Mouse (Mus musculus): ENCODE results near the gene Qpct. TPM values are rescaled to one million over a fixed set of nuclear protein-coding genes. Genes with fewer than 3 reads are reported as not detected.
A peak's percentile ranks its signal among the peaks of the same experiment; 100 is the strongest.

Qpct gene
- polyA plus RNA-seq, 1 experiment = 1.1 TPM

DNA sequence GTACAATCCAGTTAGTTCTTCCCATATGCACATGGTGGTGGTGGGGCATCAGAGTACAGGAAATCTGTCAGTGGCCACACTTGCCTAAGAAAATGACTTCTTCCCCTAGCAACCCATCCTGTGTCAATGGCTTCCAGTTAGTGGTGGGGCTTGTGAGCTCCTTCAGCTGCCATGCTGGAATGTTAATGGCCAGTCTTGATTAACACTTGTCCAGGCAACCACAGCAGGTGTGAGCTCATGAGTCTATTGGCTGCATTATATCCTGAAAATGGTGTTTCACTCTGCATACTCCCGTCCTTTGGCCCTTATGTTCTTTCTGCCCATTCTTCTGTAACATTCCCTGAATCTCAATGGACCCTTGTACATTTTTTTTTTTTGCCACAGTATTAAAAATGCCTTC, 67.4 kb downstream of the Qpct start:
- Histone ChIP-seq H3K79me2 (ENCODE audit: control insufficient read depth, insufficient read depth) (no peaks in the 10 kb centered on the region), H3K36me3 (ENCODE audit: control insufficient read depth, insufficient read depth) (no peaks in the 10 kb centered on the region), H3K27me3 (ENCODE audit: control insufficient read depth, insufficient read depth, insufficient read length) (no peaks in the 10 kb centered on the region), H3K4me3 (no peak overlapping the region), H3ac (ENCODE audit: control insufficient read depth, insufficient read length) (no peak overlapping the region), H3K4me2 (ENCODE audit: low read depth) (no peak overlapping the region)
- peak; percentile 48 for TF ChIP-seq TCF12 (IDR thresholded peaks at IDR 0.05; ENCODE audit: insufficient read depth, poor library complexity, severe bottlenecking)
- TF ChIP-seq MYOD1 (IDR thresholded peaks at IDR 0.05; ENCODE audit: control insufficient read depth in 1 of 3, insufficient read length in 2 of 3, low read depth in 2 of 3) = peak in 2 of 3 experiments; percentile 73 to 83
- peak in 2 of 3 experiments; percentile 43 to 87 for TF ChIP-seq MYOG (IDR thresholded peaks at IDR 0.05; ENCODE audit: control insufficient read depth in 1 of 3, insufficient read depth in 1 of 3, insufficient read length in 2 of 3, low read depth in 2 of 3)
- TF ChIP-seq MAX (IDR thresholded peaks at IDR 0.05; ENCODE audit: low read depth) = no peak

DNA sequence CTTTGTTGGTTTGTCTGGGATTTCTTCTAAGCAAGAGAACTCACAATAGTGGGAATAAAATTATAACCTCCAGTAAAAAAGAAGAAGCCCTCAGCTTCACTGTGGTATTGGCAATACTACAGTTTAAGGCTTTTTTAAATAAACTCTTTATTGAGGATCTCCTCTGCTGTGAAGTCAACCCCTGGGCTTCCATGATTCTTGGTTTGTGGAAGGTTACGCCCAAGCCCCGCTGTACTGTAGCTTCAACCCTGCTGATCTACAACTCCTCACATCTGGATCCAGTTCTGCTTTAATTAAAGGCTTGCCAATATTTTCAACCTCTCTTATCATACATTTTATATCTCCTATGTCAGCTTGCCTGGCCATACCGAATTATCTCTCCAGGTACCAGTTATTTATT, 68.6 kb downstream of the Qpct start:
- no peaks in the 10 kb centered on the region for H3K36me3 ChIP-seq (ENCODE audit: control insufficient read depth, insufficient read depth)

DNA sequence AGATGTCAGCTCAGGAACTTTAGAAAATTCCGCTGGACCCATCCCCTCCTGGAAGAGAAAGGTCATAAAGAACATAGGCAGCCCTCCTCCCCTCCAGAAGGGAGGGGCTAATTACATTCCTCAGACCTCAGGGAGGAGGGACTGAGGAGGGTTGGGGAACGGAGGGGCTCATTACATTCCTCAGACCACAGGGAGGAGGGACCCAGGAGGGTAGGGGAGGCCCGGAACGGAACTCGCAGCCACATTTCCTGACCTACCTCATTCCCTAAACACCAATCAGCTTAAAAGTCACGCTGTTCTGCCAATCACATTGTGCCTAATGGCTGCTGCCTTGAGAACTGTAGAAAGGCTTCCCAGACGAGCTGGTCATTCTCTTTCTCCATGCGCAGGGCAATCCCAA, 82.0 kb downstream of the Qpct start:
- TF ChIP-seq MAX (IDR thresholded peaks at IDR 0.05; ENCODE audit: low read depth) (no peak), POLR2A (IDR thresholded peaks at IDR 0.05; ENCODE audit: insufficient read length, low read depth) (no peak), TCF3 (IDR thresholded peaks at IDR 0.05; ENCODE audit: insufficient read length, low read depth) (no peak)
- Histone ChIP-seq H3K4me3 (no peak overlapping the region), H3ac (ENCODE audit: control insufficient read depth, insufficient read length) (no peak overlapping the region), H3K79me2 (ENCODE audit: control insufficient read depth, insufficient read depth) (no peaks in the 10 kb centered on the region), H3K36me3 (ENCODE audit: control insufficient read depth, insufficient read depth) (no peaks in the 10 kb centered on the region), H3K27me3 (ENCODE audit: control insufficient read depth, insufficient read depth, insufficient read length) (no peaks in the 10 kb centered on the region), H3K4me2 (ENCODE audit: low read depth) (no peak overlapping the region)

More for the DNA sequence above, 68.6 kb downstream of the Qpct start:
- Histone ChIP-seq H3K4me2 (ENCODE audit: low read depth) (no peak overlapping the region), H3K79me2 (ENCODE audit: control insufficient read depth, insufficient read depth) (no peaks in the 10 kb centered on the region), H3K4me3 (no peak overlapping the region), H3ac (ENCODE audit: control insufficient read depth, insufficient read length) (no peak overlapping the region), H3K27me3 (ENCODE audit: control insufficient read depth, insufficient read depth, insufficient read length) (no peaks in the 10 kb centered on the region)
- no peak for TF ChIP-seq USF1 (IDR thresholded peaks at IDR 0.05; ENCODE audit: low read depth)
- TF ChIP-seq TCF3 (IDR thresholded peaks at IDR 0.05; ENCODE audit: insufficient read length, low read depth) = no peak
- TF ChIP-seq MYOG (IDR thresholded peaks at IDR 0.05; ENCODE audit: control insufficient read depth in 1 of 3, insufficient read depth in 1 of 3, insufficient read length in 2 of 3, low read depth in 2 of 3) = no peak
- no peak for TF ChIP-seq POLR2AphosphoS2 (IDR thresholded peaks at IDR 0.05; ENCODE audit: insufficient read length, low read depth)
- no peak for TF ChIP-seq TCF12 (IDR thresholded peaks at IDR 0.05; ENCODE audit: insufficient read depth, poor library complexity, severe bottlenecking)
- no peak for TF ChIP-seq E2F4 (IDR thresholded peaks at IDR 0.05; ENCODE audit: insufficient read depth)
- no peak for TF ChIP-seq REST (IDR thresholded peaks at IDR 0.05; ENCODE audit: insufficient read depth, insufficient read length)
- TF ChIP-seq MYOD1 (IDR thresholded peaks at IDR 0.05; ENCODE audit: control insufficient read depth in 1 of 3, insufficient read length in 2 of 3, low read depth in 2 of 3) = no peak
- no peak for TF ChIP-seq CEBPB (IDR thresholded peaks at IDR 0.05; ENCODE audit: insufficient read depth, poor library complexity, severe bottlenecking)
- TF ChIP-seq SRF (IDR thresholded peaks at IDR 0.05; ENCODE audit: control insufficient read depth, insufficient read length, low read depth) = no peak
- no peak for TF ChIP-seq POLR2A (IDR thresholded peaks at IDR 0.05; ENCODE audit: insufficient read length, low read depth)
- TF ChIP-seq MAX (IDR thresholded peaks at IDR 0.05; ENCODE audit: low read depth) = no peak

DNA sequence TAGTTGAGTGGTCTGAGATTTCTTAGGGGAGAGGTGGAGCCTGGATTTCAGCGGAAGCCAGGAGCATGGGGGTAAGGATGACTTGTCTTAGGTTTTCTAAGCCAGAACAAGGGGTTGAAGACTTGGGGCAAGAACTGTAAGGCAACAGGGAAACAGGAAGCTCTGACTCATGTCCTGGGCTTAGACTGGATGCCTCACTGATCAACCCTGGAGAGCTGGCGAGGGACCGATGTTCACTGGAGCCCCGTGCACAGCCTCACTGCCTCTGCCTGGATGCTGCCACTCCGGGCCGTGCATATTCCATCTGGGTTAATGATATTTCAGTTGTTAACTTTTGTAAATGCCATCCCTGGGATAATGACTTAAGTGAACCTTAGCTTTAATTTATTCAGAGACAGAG, 84.1 kb downstream of the Qpct start:
- Histone ChIP-seq H3ac (ENCODE audit: control insufficient read depth, insufficient read length) (no peak overlapping the region), H3K4me3 (no peak overlapping the region), H3K27me3 (ENCODE audit: control insufficient read depth, insufficient read depth, insufficient read length) (no peaks in the 10 kb centered on the region), H3K36me3 (ENCODE audit: control insufficient read depth, insufficient read depth) (no peaks in the 10 kb centered on the region), H3K4me2 (ENCODE audit: low read depth) (no peak overlapping the region), H3K79me2 (ENCODE audit: control insufficient read depth, insufficient read depth) (no peaks in the 10 kb centered on the region)
- no peak for TF ChIP-seq MYOD1 (IDR thresholded peaks at IDR 0.05; ENCODE audit: control insufficient read depth in 1 of 3, insufficient read length in 2 of 3, low read depth in 2 of 3)
- TF ChIP-seq POLR2A (IDR thresholded peaks at IDR 0.05; ENCODE audit: insufficient read length, low read depth) = no peak
- TF ChIP-seq REST (IDR thresholded peaks at IDR 0.05; ENCODE audit: insufficient read depth, insufficient read length) = no peak
- TF ChIP-seq E2F4 (IDR thresholded peaks at IDR 0.05; ENCODE audit: insufficient read depth) = no peak
- no peak for TF ChIP-seq MAX (IDR thresholded peaks at IDR 0.05; ENCODE audit: low read depth)
- TF ChIP-seq CEBPB (IDR thresholded peaks at IDR 0.05; ENCODE audit: insufficient read depth, poor library complexity, severe bottlenecking) = no peak
- TF ChIP-seq TCF3 (IDR thresholded peaks at IDR 0.05; ENCODE audit: insufficient read length, low read depth) = no peak
- no peak for TF ChIP-seq SRF (IDR thresholded peaks at IDR 0.05; ENCODE audit: control insufficient read depth, insufficient read length, low read depth)
- no peak for TF ChIP-seq USF1 (IDR thresholded peaks at IDR 0.05; ENCODE audit: low read depth)

GRCm38 (mm10) chr17:79136401-79136800, 84.7 kb downstream of the Qpct start:
- no peak for TF ChIP-seq POLR2A (IDR thresholded peaks at IDR 0.05; ENCODE audit: insufficient read length, low read depth)
- TF ChIP-seq MYOD1 (IDR thresholded peaks at IDR 0.05; ENCODE audit: control insufficient read depth in 1 of 3, insufficient read length in 2 of 3, low read depth in 2 of 3) = peak in 1 of 3 experiments; percentile 19
- no peaks in the 10 kb centered on the region for H3K36me3 ChIP-seq (ENCODE audit: control insufficient read depth, insufficient read depth)
- no peak overlapping the region for H3ac ChIP-seq (ENCODE audit: control insufficient read depth, insufficient read length)
- H3K4me3 ChIP-seq = no peak overlapping the region
- no peaks in the 10 kb centered on the region for H3K79me2 ChIP-seq (ENCODE audit: control insufficient read depth, insufficient read depth)
- no peaks in the 10 kb centered on the region for H3K27me3 ChIP-seq (ENCODE audit: control insufficient read depth, insufficient read depth, insufficient read length)
- no peak overlapping the region for H3K4me2 ChIP-seq (ENCODE audit: low read depth)

Other genes with a start within 250 kb of the Qpct start
- gene Heatr5b, start 216.5 kb upstream of the Qpct start, polyA plus RNA-seq (2012; fragmentation: generic; extraction: Trizol) = 11.8 TPM
- 16.6 TPM for gene Gpatch11, start 216.3 kb upstream of the Qpct start, polyA plus RNA-seq (2012; fragmentation: generic; extraction: Trizol)
- 1.9 TPM for gene Eif2ak2, start 169.3 kb upstream of the Qpct start, polyA plus RNA-seq (2012; fragmentation: generic; extraction: Trizol)
- 0.06 TPM for gene Sult6b1, start 144.9 kb upstream of the Qpct start, polyA plus RNA-seq (2012; fragmentation: generic; extraction: Trizol)
- gene Cebpzos, start 135.4 kb upstream of the Qpct start, polyA plus RNA-seq (2012; fragmentation: generic; extraction: Trizol) = 25.3 TPM
- 9.7 TPM for gene Cebpz, start 114.8 kb upstream of the Qpct start, polyA plus RNA-seq (2012; fragmentation: generic; extraction: Trizol)
- gene Ndufaf7, start 114.8 kb upstream of the Qpct start, polyA plus RNA-seq (2012; fragmentation: generic; extraction: Trizol) = 17.9 TPM
- gene Prkd3, start 31.1 kb upstream of the Qpct start, polyA plus RNA-seq (2012; fragmentation: generic; extraction: Trizol) = 11.4 TPM